Mouse (Mus musculus) embryonic facial prominence, embryonic 12.5 days (tissue): ENCODE measurements around the gene Klk11. TPM values are rescaled to one million over a fixed set of nuclear protein-coding genes. Genes with fewer than 3 reads are reported as not detected.

Experiments used
- ATAC-seq: fragments of 200-750 bp; cut with Nextera tagmentation; 2 replicates; pipeline ENCODE4 v1.8.0; 2017; ENCODE audit not compliant: insufficient number of reproducible peaks, insufficient read depth, low FRiP score, low TSS enrichment
- H3K27ac ChIP-seq: fragments of 300-500 bp; sonication (generic); 2 replicates; pipeline ENCODE4 v1.5.1; 2016; ENCODE audit warnings: mild to moderate bottlenecking
- H3K27me3 ChIP-seq: fragments of 300-500 bp; sonication (generic); 2 replicates; pipeline ENCODE4 v1.6.1; 2016; ENCODE audit warnings: mild to moderate bottlenecking, moderate library complexity
- H3K36me3 ChIP-seq: fragments of 300-500 bp; sonication (generic); 2 replicates; pipeline ENCODE4 v1.6.1; 2016; ENCODE audit warnings: mild to moderate bottlenecking
- H3K4me1 ChIP-seq: fragments of 300-500 bp; sonication (generic); 2 replicates; pipeline ENCODE4 v1.6.1; 2016
- H3K4me2 ChIP-seq: fragments of 300-500 bp; sonication (generic); replicated peaks from 2 replicates; pipeline ENCODE4 v1.6.1; 2016; ENCODE audit warnings: mild to moderate bottlenecking, moderate library complexity
- H3K4me3 ChIP-seq: fragments of 300-500 bp; sonication (generic); 2 replicates; pipeline ENCODE4 v1.5.1; 2016; ENCODE audit warnings: mild to moderate bottlenecking
- H3K9ac ChIP-seq: fragments of 300-500 bp; sonication (generic); 2 replicates; pipeline ENCODE4 v1.6.1; 2016; ENCODE audit warnings: mild to moderate bottlenecking, moderate library complexity
- H3K9me3 ChIP-seq: fragments of 300-500 bp; sonication (generic); 2 replicates; pipeline ENCODE4 v1.6.1; 2016; ENCODE audit warnings: mild to moderate bottlenecking, moderate library complexity
- WGBS: fragments of 180-500 bp; shearing (Covaris S2); methylation state at CpG from one replicate; pipeline ENCODE4 v1.1.7; 2016; 5-methylcytosine and 5-hydroxymethylcytosine counted together
- polyA plus RNA-seq: library from polyadenylated mRNA; unstranded; fragments of >200 nt; fragmentation: Nextera tagmentation; extraction: Ambion mirVana; gene quantifications from 2 replicates; pipeline ENCODE4 v1.2.1, GENCODE M21; 2016

Gene Klk11
- 0.13 and 0.27 TPM in 2 replicates for polyA plus RNA-seq

DNA sequence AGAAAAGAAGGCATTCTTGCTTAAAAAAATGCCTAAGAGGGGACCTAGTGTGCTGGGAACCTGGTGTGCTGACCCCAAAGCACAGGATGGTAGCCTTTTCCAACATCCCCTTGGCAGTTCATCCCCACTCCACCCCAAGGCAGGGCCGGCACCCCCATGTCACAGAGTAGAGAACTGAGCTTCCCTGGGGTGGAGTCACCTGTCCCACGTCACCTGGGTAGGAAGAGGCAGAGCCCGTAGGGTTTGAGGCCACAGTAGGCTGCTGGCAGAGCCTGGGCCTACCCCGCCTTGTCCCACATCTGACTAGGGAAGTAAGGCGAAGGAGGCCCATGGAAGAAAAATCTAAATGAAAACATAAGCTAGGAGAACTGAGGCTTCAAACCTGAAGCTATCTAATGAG is at the start of gene Klk11:
Gene Klk11 (plus strand): TSS at position 241 of the 400 bp plus-strand sequence.
- no peaks in the 10 kb centered on the region for H3K9me3 ChIP-seq
- no peak within 1 kb of the TSS for H3K9ac ChIP-seq
- no peaks in the 10 kb centered on the region for H3K27me3 ChIP-seq
- peak within 1 kb of the TSS; percentile 46; the same call in 1 of the 2 replicates for H3K27ac ChIP-seq
- H3K36me3 ChIP-seq, result no peaks in the 10 kb centered on the region
- no peak within 1 kb of the TSS for H3K4me3 ChIP-seq
- no peaks in the 10 kb centered on the region for H3K4me1 ChIP-seq
- no peak for ATAC-seq
- H3K4me2 ChIP-seq, result no peak within 1 kb of the TSS
- 93% methylated on average over 5 of the region's 5 CpGs for WGBS

DNA sequence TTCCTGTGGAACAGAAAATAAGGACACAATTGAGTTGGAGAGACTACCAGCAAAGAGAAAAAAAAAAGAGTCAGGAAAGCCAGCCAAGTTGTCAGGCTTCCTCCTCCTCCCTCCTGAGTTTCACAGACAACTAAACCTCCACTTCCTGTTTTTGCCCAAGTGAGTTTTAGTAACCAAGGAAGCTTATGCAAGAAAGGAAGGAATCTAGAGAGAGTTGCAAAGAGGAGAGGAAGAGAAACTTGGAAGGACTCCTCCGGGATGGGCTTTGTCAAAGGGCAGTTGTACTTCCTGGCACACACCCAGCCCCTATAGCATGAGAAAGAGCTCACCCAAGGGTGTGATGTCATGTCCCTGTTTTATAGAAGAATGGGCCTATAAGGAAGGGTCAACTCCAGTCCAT is 26.6 kb upstream of the Klk11 start:
- no peak overlapping the region for H3K4me2 ChIP-seq
- 70% methylated on average over 1 of the region's 1 CpGs for WGBS
- H3K27ac ChIP-seq, result no peak overlapping the region
- H3K9me3 ChIP-seq, result no peaks in the 10 kb centered on the region
- H3K9ac ChIP-seq, result no peak overlapping the region
- ATAC-seq, result no peak
- H3K36me3 ChIP-seq, result no peaks in the 10 kb centered on the region
- H3K4me3 ChIP-seq, result no peak overlapping the region
- H3K4me1 ChIP-seq, result no peaks in the 10 kb centered on the region
- no peaks in the 10 kb centered on the region for H3K27me3 ChIP-seq

DNA sequence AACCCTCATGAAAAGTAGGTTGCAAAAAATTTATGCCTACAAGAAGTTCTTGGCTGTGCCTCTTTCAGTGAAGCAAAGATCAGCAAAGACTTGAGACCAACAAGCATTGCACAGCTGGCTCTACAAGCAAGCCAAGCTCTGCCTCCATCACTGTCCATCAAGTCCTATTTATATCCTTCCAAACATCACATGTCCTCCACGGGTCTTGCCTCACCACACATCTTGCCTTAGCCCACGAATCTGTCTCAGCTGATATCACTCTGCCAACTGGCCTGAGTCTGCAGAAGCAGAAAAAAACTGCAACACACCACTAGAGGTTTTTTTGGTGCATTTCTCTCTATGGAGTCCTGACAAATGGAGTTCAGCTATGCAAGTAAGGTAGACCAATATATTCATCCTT is 21.6 kb upstream of the Klk11 start:
- H3K27ac ChIP-seq, result no peak overlapping the region
- no peak overlapping the region for H3K4me2 ChIP-seq
- no peaks in the 10 kb centered on the region for H3K4me1 ChIP-seq
- H3K36me3 ChIP-seq, result no peaks in the 10 kb centered on the region
- H3K27me3 ChIP-seq, result no peaks in the 10 kb centered on the region
- no peaks in the 10 kb centered on the region for H3K9me3 ChIP-seq
- no peak for ATAC-seq
- no peak overlapping the region for H3K9ac ChIP-seq
- H3K4me3 ChIP-seq, result no peak overlapping the region
- WGBS, result 83% methylated on average over 2 of the region's 2 CpGs

DNA sequence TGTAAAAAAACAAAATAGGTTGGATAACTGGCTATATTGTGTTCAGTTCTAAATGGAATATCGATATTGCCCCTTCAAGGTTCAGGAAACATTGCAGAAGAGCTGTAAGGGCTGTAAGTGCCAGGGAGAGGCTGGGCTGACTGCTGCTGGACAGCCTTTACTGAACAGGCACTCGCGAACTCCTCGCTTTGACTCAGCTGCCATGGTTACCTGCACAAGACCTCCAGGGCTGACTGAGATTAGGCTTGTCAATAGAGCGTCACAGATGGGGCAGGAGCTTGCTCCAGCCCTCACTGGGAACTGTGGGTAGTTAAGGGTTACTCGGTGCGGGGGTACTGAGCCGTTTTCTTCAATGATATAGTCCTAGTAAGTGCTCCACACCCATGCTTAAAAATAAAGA is 7.9 kb upstream of the Klk11 start:
- no peaks in the 10 kb centered on the region for H3K36me3 ChIP-seq
- no peaks in the 10 kb centered on the region for H3K4me1 ChIP-seq
- H3K4me2 ChIP-seq, result no peak overlapping the region
- ATAC-seq, result no peak
- WGBS, result 46% methylated on average over 8 of the region's 8 CpGs
- no peak overlapping the region for H3K4me3 ChIP-seq
- H3K9me3 ChIP-seq, result no peaks in the 10 kb centered on the region
- no peak overlapping the region for H3K9ac ChIP-seq
- no peaks in the 10 kb centered on the region for H3K27me3 ChIP-seq
- no peak overlapping the region for H3K27ac ChIP-seq

DNA sequence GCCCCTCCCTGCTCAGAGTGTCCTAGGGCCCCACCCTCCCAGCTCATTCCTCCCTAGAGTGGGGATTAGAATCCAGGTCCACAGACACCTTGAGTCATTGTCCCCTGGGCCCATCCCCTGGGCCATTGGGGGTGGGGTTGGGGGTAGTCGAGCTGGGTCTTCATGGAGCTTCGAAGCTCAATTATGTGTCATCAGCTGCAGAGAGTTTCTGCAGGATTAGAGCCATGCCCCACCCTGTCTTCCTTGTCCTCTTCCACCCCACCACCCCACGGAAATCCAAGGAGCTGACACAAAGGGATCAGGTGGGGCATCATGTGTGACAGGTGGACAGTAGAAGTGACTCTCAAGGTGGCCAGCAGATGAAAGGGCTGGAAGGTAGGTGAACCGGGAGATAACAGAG is 5.8 kb upstream of the Klk11 start, which contains the start of gene Klk12:
Gene Klk12 (plus strand): TSS at position 301 of the 400 bp plus-strand sequence.
- Histone ChIP-seq H3K36me3 (no peaks in the 10 kb centered on the region), H3K27ac (no peak within 1 kb of the TSS), H3K4me1 (no peaks in the 10 kb centered on the region), H3K4me3 (no peak within 1 kb of the TSS), H3K9ac (no peak within 1 kb of the TSS), H3K9me3 (no peaks in the 10 kb centered on the region), H3K27me3 (no peaks in the 10 kb centered on the region), H3K4me2 (no peak within 1 kb of the TSS)
- no peak for ATAC-seq
- 66% methylated on average over 4 of the region's 4 CpGs for WGBS

DNA sequence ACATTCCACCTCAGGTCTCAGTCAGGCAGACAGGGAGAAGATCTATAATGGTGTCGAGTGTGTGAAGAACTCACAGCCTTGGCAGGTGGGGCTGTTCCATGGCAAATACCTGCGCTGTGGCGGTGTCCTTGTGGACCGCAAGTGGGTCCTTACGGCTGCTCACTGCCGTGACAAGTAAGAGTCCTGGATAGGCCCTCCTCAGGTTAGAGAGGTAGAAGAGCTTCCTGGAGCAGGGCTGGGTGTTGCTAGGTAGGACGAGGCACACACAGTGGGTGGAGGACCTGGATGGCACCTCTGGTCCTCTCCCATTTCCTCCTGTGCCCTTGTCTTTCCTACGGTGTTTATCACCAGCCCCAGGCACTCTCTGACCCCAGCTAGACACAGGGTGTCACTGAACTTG is 4.8 kb upstream of the Klk11 start:
- H3K4me1 ChIP-seq, result no peaks in the 10 kb centered on the region
- no peaks in the 10 kb centered on the region for H3K27me3 ChIP-seq
- H3K9me3 ChIP-seq, result no peaks in the 10 kb centered on the region
- H3K4me2 ChIP-seq, result no peak overlapping the region
- WGBS, result 85% methylated on average over 8 of the region's 8 CpGs
- no peak overlapping the region for H3K9ac ChIP-seq
- no peak overlapping the region for H3K27ac ChIP-seq
- no peaks in the 10 kb centered on the region for H3K36me3 ChIP-seq
- ATAC-seq, result no peak
- H3K4me3 ChIP-seq, result no peak overlapping the region

DNA sequence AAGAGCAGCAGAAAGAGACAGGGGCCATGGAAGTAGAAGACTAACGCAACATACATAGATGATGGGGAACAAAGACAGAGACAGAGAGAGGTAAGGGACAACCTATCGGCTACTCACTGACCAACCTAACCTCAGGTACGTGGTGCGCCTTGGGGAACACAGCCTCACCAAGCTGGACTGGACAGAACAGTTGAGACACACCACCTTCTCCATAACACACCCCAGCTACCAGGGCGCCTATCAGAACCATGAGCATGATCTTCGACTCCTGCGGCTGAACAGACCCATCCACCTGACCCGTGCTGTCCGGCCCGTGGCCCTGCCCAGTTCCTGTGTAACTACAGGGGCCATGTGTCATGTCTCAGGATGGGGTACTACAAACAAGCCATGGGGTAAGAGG is 3.7 kb upstream of the Klk11 start:
- WGBS, result 94% methylated on average over 10 of the region's 10 CpGs
- H3K36me3 ChIP-seq, result no peaks in the 10 kb centered on the region
- ATAC-seq, result no peak
- H3K4me3 ChIP-seq, result no peak overlapping the region
- H3K9me3 ChIP-seq, result no peaks in the 10 kb centered on the region
- H3K27ac ChIP-seq, result no peak overlapping the region
- H3K27me3 ChIP-seq, result no peaks in the 10 kb centered on the region
- H3K4me2 ChIP-seq, result no peak overlapping the region
- H3K9ac ChIP-seq, result no peak overlapping the region
- no peaks in the 10 kb centered on the region for H3K4me1 ChIP-seq

DNA sequence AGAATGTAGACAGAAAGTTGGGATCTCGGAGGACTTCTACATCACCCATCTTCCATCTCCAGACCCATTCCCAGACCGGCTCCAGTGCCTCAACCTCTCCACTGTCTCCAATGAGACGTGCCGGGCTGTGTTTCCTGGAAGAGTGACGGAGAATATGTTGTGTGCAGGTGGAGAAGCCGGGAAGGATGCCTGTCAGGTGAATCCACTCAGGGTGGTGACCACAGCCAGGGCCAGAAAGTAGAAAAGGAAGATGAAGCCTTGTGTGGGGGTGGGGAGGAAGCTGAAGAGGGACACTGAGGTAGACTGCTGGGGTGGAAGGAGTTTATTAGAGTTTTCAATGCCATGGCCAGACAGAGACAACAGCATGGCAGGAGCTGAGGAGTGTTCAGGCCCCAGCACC is 2.5 kb upstream of the Klk11 start:
- Histone ChIP-seq H3K9me3 (no peaks in the 10 kb centered on the region), H3K4me2 (no peak overlapping the region), H3K4me3 (no peak overlapping the region), H3K36me3 (no peaks in the 10 kb centered on the region), H3K9ac (no peak overlapping the region), H3K27ac (no peak overlapping the region), H3K4me1 (no peaks in the 10 kb centered on the region), H3K27me3 (no peaks in the 10 kb centered on the region)
- 89% methylated on average over 6 of the region's 6 CpGs for WGBS
- no peak for ATAC-seq

DNA sequence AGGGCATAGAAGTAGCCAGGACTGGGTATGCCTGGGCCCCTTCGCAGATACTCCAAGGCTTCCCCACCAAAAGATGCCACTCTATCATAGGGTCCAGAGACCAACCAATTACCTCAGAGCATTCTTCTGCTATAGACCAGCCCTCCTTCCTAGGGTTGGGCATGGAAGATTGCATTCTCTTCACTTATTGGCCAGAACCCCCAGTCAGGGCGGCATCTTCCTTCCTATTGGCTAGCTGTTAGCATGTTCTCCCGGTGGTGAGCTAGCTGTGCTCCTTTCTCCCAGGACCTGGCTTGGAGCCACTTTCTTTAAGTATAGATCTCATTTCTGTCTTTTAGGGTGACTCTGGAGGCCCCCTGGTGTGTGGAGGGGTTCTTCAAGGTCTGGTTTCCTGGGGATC is 1.5 kb upstream of the Klk11 start:
- WGBS, result 80% methylated on average over 3 of the region's 3 CpGs
- ATAC-seq, result no peak

DNA sequence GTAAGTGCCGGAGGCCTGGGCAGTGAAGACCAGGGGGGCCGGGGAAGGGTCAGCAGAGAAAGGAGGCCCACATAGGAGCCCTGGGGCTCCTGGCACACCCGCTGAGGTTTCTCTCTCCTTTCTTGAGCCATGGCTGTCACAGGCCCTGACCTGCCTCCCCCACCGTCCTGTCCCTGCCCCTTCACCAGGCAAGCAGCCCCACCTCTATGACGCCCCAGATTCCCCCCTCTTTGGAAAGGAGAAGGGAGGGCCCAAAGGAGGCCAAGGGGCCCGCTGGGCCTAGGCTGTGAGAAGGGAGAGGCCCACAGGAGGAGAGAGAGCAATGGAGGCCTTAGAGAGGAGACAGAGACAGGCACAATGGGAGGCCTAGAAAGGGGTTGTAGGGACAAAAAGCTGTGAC is 398 bp downstream of the Klk11 start:
- H3K4me2 ChIP-seq, result no peak overlapping the region
- no peaks in the 10 kb centered on the region for H3K36me3 ChIP-seq
- no peak overlapping the region for H3K4me3 ChIP-seq
- no peaks in the 10 kb centered on the region for H3K9me3 ChIP-seq
- ATAC-seq, result no peak
- H3K27ac ChIP-seq, result peak overlapping the region; percentile 46; the same call in 1 of the 2 replicates
- H3K9ac ChIP-seq, result no peak overlapping the region
- WGBS, result 46% methylated on average over 6 of the region's 6 CpGs
- H3K27me3 ChIP-seq, result no peaks in the 10 kb centered on the region
- H3K4me1 ChIP-seq, result no peaks in the 10 kb centered on the region

More for the DNA sequence above, 1.5 kb upstream of the Klk11 start:
- Histone ChIP-seq H3K9me3 (no peaks in the 10 kb centered on the region), H3K9ac (no peak overlapping the region), H3K4me3 (no peak overlapping the region), H3K4me2 (no peak overlapping the region), H3K4me1 (no peaks in the 10 kb centered on the region), H3K27ac (no peak overlapping the region), H3K36me3 (no peaks in the 10 kb centered on the region), H3K27me3 (no peaks in the 10 kb centered on the region)

DNA sequence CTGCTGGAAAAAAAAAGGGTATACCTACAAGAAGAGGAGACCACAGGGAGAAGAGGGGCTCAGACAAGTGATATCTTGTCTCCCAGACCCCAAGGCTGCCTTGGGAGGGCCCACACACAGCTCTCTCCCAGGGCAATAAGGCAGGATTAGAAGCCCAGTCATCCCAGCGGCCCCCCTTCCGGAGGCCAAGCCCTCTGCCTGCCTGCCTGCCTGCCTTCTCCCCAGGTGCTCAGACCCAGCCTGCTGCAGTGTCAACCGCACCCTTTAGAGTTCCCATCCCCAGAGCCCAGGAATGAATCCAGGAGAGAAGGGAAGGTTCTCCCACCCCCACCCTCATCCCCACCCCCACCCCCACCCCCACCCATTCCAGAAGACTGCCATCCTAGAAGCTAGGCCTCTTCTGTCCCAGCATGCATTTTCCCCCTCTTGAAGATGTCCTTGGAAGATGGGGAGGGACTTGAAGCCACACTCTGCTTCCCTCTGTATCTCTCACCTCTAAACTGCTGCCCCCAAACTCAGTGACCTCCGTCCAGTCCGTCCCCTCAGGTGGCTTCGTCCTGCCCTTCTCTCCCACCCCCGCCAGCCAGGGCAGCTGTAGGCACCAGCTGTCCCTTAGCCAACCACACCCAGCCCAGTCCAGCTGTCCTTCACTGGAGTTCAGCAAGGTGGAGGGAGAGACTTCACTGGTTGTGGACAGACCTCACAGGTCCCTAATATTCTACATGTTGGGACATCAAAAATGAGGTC is 1.1 kb downstream of the Klk11 start:
- Histone ChIP-seq H3K4me1 (no peaks in the 10 kb centered on the region; the same call in 1 of the 2 replicates), H3K9me3 (no peaks in the 10 kb centered on the region), H3K4me2 (no peak overlapping the region), H3K9ac (no peak overlapping the region), H3K27ac (0 out of 2 replicates have a peak overlapping the region, but pooled peaks have one; percentile 46), H3K36me3 (no peaks in the 10 kb centered on the region), H3K4me3 (no peak overlapping the region), H3K27me3 (no peaks in the 10 kb centered on the region)
- 40% methylated on average over 7 of the region's 7 CpGs for WGBS
- no peak for ATAC-seq

DNA sequence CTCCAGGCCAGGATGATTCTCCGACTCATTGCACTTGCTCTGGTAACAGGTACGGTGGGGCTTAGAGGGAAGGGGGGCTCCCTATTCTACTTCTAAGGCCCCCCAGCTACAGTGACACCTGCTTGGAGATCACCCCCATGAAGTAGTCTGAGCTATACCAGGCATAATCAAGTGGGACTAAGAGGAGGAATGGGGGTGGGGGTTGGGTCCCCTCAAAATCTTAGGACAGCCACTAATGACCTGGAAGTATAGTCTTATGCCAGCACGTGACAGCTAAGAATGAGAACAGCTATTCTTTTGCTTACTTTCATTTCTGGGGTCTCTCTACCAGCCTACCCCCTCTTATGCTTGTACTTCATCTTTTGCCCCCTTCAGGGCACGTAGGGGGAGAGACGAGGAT is 2.1 kb downstream of the Klk11 start:
- ATAC-seq, result no peak
- H3K4me2 ChIP-seq, result no peak overlapping the region
- no peaks in the 10 kb centered on the region for H3K27me3 ChIP-seq
- no peak overlapping the region for H3K4me3 ChIP-seq
- H3K36me3 ChIP-seq, result no peaks in the 10 kb centered on the region
- H3K9ac ChIP-seq, result no peak overlapping the region
- WGBS, result 79% methylated on average over 5 of the region's 5 CpGs
- no peaks in the 10 kb centered on the region for H3K9me3 ChIP-seq
- no peaks in the 10 kb centered on the region; the same call in 1 of the 2 replicates for H3K4me1 ChIP-seq
- H3K27ac ChIP-seq, result no peak overlapping the region
